Mouse (Mus musculus) midbrain, embryonic 12.5 days (tissue): Measurements from ENCODE around the gene Gm17657. TPM values are rescaled to one million over a fixed set of nuclear protein-coding genes. Genes with fewer than 3 reads are reported as not detected.

Experiments
- ATAC-seq: fragments of 200-750 bp; cut with Nextera tagmentation; 2 replicates; pipeline ENCODE4 v1.8.0; 2017; ENCODE audit warnings: low read depth, moderate TSS enrichment, moderate library complexity; ENCODE audit not compliant: low FRiP score
- H3K27ac ChIP-seq: fragments of 300-500 bp; sonication (generic); replicated peaks from 2 replicates; pipeline ENCODE4 v1.5.1; 2016; ENCODE audit warnings: mild to moderate bottlenecking
- H3K27me3 ChIP-seq: fragments of 300-500 bp; sonication (generic); 2 replicates; pipeline ENCODE4 v1.6.1; 2016; ENCODE audit warnings: mild to moderate bottlenecking
- H3K36me3 ChIP-seq: fragments of 300-500 bp; sonication (generic); 2 replicates; pipeline ENCODE4 v1.6.1; 2016
- H3K4me1 ChIP-seq: fragments of 300-500 bp; sonication (generic); 2 replicates; pipeline ENCODE4 v1.6.1; 2016
- H3K4me2 ChIP-seq: fragments of 300-500 bp; sonication (generic); replicated peaks from 2 replicates; pipeline ENCODE4 v1.6.1; 2016; ENCODE audit warnings: mild to moderate bottlenecking, moderate library complexity
- H3K4me3 ChIP-seq: fragments of 300-500 bp; sonication (generic); 2 replicates; pipeline ENCODE4 v1.5.1; 2016; ENCODE audit warnings: mild to moderate bottlenecking
- H3K9ac ChIP-seq: fragments of 300-500 bp; sonication (generic); replicated peaks from 2 replicates; pipeline ENCODE4 v1.6.1; 2016; ENCODE audit warnings: mild to moderate bottlenecking, moderate library complexity
- H3K9me3 ChIP-seq: fragments of 300-500 bp; sonication (generic); 2 replicates; pipeline ENCODE4 v1.6.1; 2016; ENCODE audit warnings: mild to moderate bottlenecking
- WGBS: fragments of 180-500 bp; shearing (Covaris S2); methylation state at CpG from one replicate; pipeline ENCODE4 v1.1.7; 2016; 5-methylcytosine and 5-hydroxymethylcytosine counted together
- polyA plus RNA-seq: library from polyadenylated mRNA; unstranded; fragments of >200 nt; fragmentation: Nextera tagmentation; extraction: Ambion mirVana; gene quantifications from 2 replicates; pipeline ENCODE4 v1.2.1, GENCODE M21; 2016

The Gm17657 gene
- polyA plus RNA-seq, 1 experiment from 2014 or later = not detected

DNA sequence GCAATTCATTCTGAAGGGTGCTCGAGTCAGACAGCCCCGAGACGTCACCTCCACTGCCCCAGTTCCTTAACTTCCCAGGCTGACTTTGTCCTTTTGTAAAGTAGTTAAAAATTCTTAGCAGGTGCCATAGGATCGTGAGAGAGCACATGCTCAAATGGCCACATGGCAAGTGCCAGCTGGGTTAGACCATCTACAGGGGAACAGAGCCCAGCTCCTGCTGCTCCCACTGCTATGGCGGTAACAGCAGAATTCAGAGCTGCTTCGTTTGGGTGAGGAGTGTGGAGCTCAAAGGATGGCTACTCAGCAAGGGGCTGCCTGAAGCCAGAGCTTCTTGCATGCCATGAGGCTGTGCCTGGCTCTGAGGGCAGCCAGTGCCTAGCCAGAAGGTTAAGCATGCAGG lies 20.4 kb upstream of the Gm17657 start:
- no peaks in the 10 kb centered on the region for H3K27me3 ChIP-seq
- no peak overlapping the region for H3K27ac ChIP-seq
- no peaks in the 10 kb centered on the region for H3K4me1 ChIP-seq
- no peak overlapping the region for H3K4me3 ChIP-seq
- H3K9ac ChIP-seq = no peak overlapping the region
- no peak for ATAC-seq
- H3K9me3 ChIP-seq = no peaks in the 10 kb centered on the region
- no peak overlapping the region for H3K4me2 ChIP-seq
- peaks cover 66% of the 10 kb centered on the region for H3K36me3 ChIP-seq
- WGBS = 90% methylated on average over 6 of the region's 6 CpGs

DNA sequence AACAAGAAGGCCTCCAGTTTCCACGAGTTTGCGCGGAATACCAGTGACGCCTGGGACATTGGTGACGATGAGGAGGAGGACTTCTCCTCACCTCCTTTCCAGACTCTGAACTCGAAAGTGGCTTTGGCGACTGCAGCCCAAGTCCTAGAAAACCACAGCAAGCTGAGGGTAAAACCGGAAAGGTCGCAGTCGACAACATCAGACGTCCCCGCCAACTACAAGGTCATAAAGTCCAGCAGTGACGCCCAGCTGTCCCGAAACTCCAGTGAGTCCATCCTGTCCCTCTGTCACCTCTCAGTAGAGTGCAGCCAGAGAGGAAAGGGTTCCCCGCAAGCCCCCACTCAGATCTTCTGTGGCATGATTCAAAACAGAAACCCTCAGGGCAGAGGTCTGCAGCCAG lies 19.0 kb upstream of the Gm17657 start:
- Histone ChIP-seq H3K27ac (no peak overlapping the region), H3K4me2 (no peak overlapping the region), H3K27me3 (no peaks in the 10 kb centered on the region), H3K4me1 (no peaks in the 10 kb centered on the region), H3K9ac (no peak overlapping the region), H3K9me3 (no peaks in the 10 kb centered on the region), H3K4me3 (no peak overlapping the region), H3K36me3 (peaks cover 66% of the 10 kb centered on the region)
- 90% methylated on average over 15 of the region's 15 CpGs for WGBS
- no peak for ATAC-seq

- Histone ChIP-seq H3K4me1 (no peaks in the 10 kb centered on the region), H3K27ac (no peak overlapping the region), H3K9me3 (no peaks in the 10 kb centered on the region), H3K9ac (no peak overlapping the region), H3K36me3 (peaks cover 38% of the 10 kb centered on the region), H3K27me3 (no peaks in the 10 kb centered on the region), H3K4me2 (no peak overlapping the region), H3K4me3 (no peak overlapping the region)
- ATAC-seq = no peak
- 98% methylated on average over 5 of the region's 5 CpGs for WGBS
Observed at GRCm38 (mm10) chr17:29565521-29565920, 16.1 kb upstream of the Gm17657 start.

DNA sequence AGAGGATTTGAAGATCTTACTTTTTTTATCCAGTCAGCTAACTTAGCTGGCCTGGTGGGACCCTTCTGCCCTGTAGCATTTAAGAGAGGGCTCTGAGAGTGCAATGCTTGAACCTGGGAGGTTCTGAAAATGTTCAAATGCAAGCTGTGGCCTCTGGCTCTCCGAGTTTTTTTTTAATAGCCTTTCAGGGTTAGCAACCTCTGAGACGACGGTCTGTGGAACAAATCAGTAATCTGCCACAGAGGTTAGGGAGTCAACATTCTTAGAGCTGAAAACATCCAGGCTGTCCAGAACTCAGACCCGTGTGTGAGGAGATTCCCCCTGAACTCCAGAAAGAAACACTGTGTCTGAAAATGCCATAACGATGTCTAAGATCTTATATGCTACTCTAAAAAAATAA lies 9.0 kb upstream of the Gm17657 start:
- Histone ChIP-seq H3K27me3 (no peaks in the 10 kb centered on the region), H3K27ac (no peak overlapping the region), H3K9ac (no peak overlapping the region), H3K4me1 (no peaks in the 10 kb centered on the region), H3K4me2 (no peak overlapping the region), H3K36me3 (peaks cover 8% of the 10 kb centered on the region), H3K9me3 (peaks cover 6% of the 10 kb centered on the region; the same call in 1 of the 2 replicates), H3K4me3 (no peak overlapping the region)
- 83% methylated on average over 5 of the region's 5 CpGs for WGBS
- ATAC-seq = no peak

DNA sequence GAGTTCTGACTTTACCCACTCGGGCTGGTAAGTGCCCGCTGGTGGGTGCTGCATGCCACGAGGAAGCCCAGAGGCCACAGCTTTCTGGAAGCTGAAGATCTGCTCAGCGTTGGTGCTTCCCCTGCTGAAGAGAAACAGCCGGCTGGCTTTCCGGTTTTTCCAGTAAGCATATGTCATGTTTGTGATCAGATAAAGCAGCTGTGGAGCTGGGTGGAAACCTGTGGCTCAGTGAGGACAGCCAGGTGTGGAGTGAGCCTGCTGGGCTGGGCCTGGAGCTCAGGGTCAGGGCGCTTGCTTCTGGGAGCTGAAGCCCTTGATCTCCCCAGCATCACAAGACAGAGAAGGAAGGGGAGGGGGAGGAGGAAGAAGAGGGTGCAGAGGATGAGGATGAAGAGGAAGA lies 7.5 kb upstream of the Gm17657 start:
- no peak overlapping the region for H3K9ac ChIP-seq
- no peak for ATAC-seq
- H3K9me3 ChIP-seq = peaks cover 6% of the 10 kb centered on the region; the same call in 1 of the 2 replicates
- H3K4me3 ChIP-seq = no peak overlapping the region
- no peak overlapping the region for H3K27ac ChIP-seq
- H3K36me3 ChIP-seq = peaks cover 8% of the 10 kb centered on the region
- no peak overlapping the region for H3K4me2 ChIP-seq
- WGBS = 94% methylated on average over 7 of the region's 7 CpGs
- no peaks in the 10 kb centered on the region for H3K27me3 ChIP-seq
- H3K4me1 ChIP-seq = no peaks in the 10 kb centered on the region

GRCm38 (mm10) chr17:29556456-29556855 lies 7.0 kb upstream of the Gm17657 start:
- no peak overlapping the region for H3K27ac ChIP-seq
- 0 out of 2 replicates have a peak, but pooled peaks cover under 1% of the 10 kb centered on the region for H3K4me1 ChIP-seq
- peaks cover 6% of the 10 kb centered on the region; the same call in 1 of the 2 replicates for H3K9me3 ChIP-seq
- H3K27me3 ChIP-seq = no peaks in the 10 kb centered on the region
- H3K4me2 ChIP-seq = no peak overlapping the region
- whole genome bisulfite sequencing = 95% methylated on average over 10 of the region's 10 CpGs
- H3K4me3 ChIP-seq = no peak overlapping the region
- no peak overlapping the region for H3K9ac ChIP-seq
- ATAC-seq = no peak
- peaks cover 8% of the 10 kb centered on the region for H3K36me3 ChIP-seq

DNA sequence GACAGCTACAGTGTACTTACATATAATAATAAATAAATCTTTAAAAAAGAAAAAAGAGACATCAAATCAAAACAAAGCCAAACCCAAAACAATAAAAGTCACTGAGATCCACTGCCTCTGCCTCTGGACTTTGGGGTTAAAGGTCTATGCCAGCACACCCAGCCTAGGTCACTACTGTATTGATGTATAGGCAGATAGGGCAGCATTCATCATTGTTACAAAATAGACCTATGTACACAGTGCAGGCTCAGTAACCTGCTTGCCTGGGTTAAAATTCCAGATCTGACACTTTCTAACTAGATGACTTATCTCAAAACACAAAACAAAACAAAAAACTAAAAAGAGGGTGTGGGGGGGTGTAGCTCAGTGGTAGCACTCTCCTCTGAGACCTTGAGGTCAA lies 4.7 kb upstream of the Gm17657 start:
- ATAC-seq = no peak
- H3K27me3 ChIP-seq = no peaks in the 10 kb centered on the region
- no peak overlapping the region for H3K4me3 ChIP-seq
- H3K9me3 ChIP-seq = no peaks in the 10 kb centered on the region
- H3K36me3 ChIP-seq = no peaks in the 10 kb centered on the region; the same call in 1 of the 2 replicates
- H3K9ac ChIP-seq = no peak overlapping the region
- H3K27ac ChIP-seq = no peak overlapping the region
- H3K4me2 ChIP-seq = no peak overlapping the region
- peaks cover 16% of the 10 kb centered on the region for H3K4me1 ChIP-seq

DNA sequence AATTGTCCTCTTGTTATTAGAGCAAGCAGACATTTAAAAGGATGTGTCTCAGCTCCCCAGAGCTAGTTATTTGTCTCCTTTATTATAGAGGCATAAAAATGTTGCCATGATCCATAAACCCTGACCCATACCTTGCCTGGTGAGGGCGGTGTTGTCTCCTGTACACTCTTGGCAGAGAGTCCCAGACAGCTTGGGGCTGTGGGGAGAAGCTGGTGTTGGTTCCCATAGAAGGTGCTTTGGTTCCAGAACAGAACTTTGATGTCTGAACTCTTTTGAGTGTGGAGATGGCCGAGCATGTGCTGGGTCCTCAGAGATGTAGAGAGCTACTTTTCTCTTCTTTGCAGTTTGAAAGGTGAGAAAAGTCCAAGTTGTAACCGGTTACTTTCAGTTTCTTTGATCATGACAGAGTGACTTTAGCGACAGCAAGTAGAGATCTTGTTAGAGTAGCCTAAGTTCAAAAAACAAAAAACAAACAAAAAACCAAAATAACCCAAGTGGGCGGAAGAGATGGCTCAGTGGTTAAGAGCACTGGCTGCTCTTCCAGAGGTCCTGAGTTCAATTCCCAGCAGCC lies 2.8 kb upstream of the Gm17657 start, which contains the start of gene Tmem217:
Gene Tmem217 (minus strand): TSS at position 224 of the 571 bp plus-strand sequence.
- Histone ChIP-seq H3K27me3 (peaks cover 6% of the 10 kb centered on the region; the same call in 1 of the 2 replicates), H3K9ac (no peak within 1 kb of the TSS), H3K9me3 (no peaks in the 10 kb centered on the region), H3K4me2 (no peak within 1 kb of the TSS; the same call in 1 of the 2 replicates), H3K27ac (no peak within 1 kb of the TSS), H3K4me1 (peaks cover 16% of the 10 kb centered on the region), H3K4me3 (0 out of 2 replicates have a peak within 1 kb of the TSS, but pooled peaks have one; percentile 88), H3K36me3 (no peaks in the 10 kb centered on the region; the same call in 1 of the 2 replicates)
- no peak for ATAC-seq
- WGBS = 89% methylated on average over 5 of the region's 5 CpGs

GRCm38 (mm10) chr17:29551019-29551418 lies 1.6 kb upstream of the Gm17657 start:
- no peaks in the 10 kb centered on the region for H3K9me3 ChIP-seq
- no peak overlapping the region for H3K27ac ChIP-seq
- ATAC-seq = no peak
- no peak overlapping the region for H3K9ac ChIP-seq
- H3K36me3 ChIP-seq = no peaks in the 10 kb centered on the region
- H3K4me3 ChIP-seq = peak overlapping the region; percentile 88; the same call in 1 of the 2 replicates
- peaks cover 6% of the 10 kb centered on the region; the same call in 1 of the 2 replicates for H3K27me3 ChIP-seq
- peaks cover 16% of the 10 kb centered on the region for H3K4me1 ChIP-seq
- WGBS = 73% methylated on average over 6 of the region's 6 CpGs
- peak overlapping the region; percentile 96 for H3K4me2 ChIP-seq

DNA sequence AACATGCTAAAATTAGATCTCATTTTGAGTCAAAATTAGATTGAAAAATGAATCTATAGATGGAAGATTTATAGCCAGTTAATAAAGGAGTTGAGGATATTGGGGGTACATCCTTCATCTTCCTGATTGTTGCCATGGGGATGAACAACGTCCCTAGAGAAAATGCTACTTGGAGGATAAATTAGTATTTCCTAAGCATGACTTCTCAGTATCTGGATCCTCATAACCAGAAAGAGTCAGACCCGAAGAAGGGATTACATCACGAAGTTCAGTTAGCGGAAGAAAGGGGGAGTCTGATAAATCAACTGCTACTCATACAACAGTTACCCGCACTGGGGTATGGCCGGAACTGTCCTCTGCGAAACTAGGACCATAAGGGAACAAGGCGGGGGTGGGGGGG lies 444 bp downstream of the Gm17657 start:
- 59% methylated on average over 8 of the region's 8 CpGs for WGBS
- ATAC-seq = peak; percentile 34; the same call in 1 of the 2 replicates
- Histone ChIP-seq H3K4me1 (peaks cover 16% of the 10 kb centered on the region), H3K9ac (no peak overlapping the region), H3K27ac (no peak overlapping the region), H3K4me3 (peak overlapping the region; percentile 88; the same call in 1 of the 2 replicates), H3K27me3 (peaks cover 6% of the 10 kb centered on the region; the same call in 1 of the 2 replicates), H3K9me3 (no peaks in the 10 kb centered on the region), H3K36me3 (no peaks in the 10 kb centered on the region), H3K4me2 (peak overlapping the region; percentile 96)

DNA sequence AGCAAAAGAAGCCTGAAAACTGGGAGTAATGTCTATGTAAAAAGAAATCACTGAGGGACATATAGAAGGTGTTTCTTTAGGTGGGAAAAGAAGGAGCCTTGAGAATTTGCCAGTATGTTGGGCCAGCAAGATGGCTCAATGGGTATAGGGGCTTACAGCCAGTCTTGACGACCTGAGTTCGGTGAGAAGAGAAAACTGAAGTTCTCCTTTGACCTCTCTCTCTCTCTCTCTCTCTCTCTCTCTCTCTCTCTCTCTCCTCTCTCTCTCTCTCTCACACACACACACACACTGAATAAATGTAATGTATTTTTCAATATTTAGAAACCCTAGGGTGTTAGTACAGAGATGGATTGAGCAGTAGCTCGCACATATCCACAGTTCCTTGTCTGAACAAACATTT lies 944 bp downstream of the Gm17657 start:
- no peak for ATAC-seq
- peaks cover 6% of the 10 kb centered on the region; the same call in 1 of the 2 replicates for H3K27me3 ChIP-seq
- no peak overlapping the region for H3K4me3 ChIP-seq
- no peak overlapping the region for H3K4me2 ChIP-seq
- peaks cover 16% of the 10 kb centered on the region for H3K4me1 ChIP-seq
- no peaks in the 10 kb centered on the region for H3K9me3 ChIP-seq
- H3K36me3 ChIP-seq = no peaks in the 10 kb centered on the region
- H3K27ac ChIP-seq = no peak overlapping the region
- no peak overlapping the region for H3K9ac ChIP-seq
- 66% methylated on average over 3 of the region's 3 CpGs for WGBS

GRCm38 (mm10) chr17:29545241-29545640 lies 4.2 kb downstream of the Gm17657 start:
- 93% methylated on average over 5 of the region's 5 CpGs for WGBS
- H3K9ac ChIP-seq = no peak overlapping the region
- peaks cover 6% of the 10 kb centered on the region; the same call in 1 of the 2 replicates for H3K27me3 ChIP-seq
- H3K27ac ChIP-seq = no peak overlapping the region
- no peaks in the 10 kb centered on the region for H3K36me3 ChIP-seq
- no peak overlapping the region for H3K4me3 ChIP-seq
- H3K9me3 ChIP-seq = no peaks in the 10 kb centered on the region
- no peak for ATAC-seq
- peaks cover 3% of the 10 kb centered on the region for H3K4me1 ChIP-seq
- no peak overlapping the region for H3K4me2 ChIP-seq
